23 mouse cellular contexts compared by ENCODE assay signal in genomic region chr12:56958244-56958643, GRCm38 (mm10).
DNase-seq lines count a peak whose midpoint lies in the region; ATAC-seq lines count a peak whose summit lies in the region.
"Had no signal": no experiment of that assay in that cellular context is flagged by ENCODE, and none has a peak within 500 bp of the region (broad histone marks: within the 10 kb centered on the region; RNA-seq: fewer than 3 reads in every experiment).

No protein-coding gene starts in this region.

- H3K4me2 ChIP-seq in embryonic facial prominence, embryonic 11.5 days (ENCODE audit: low read depth, low read length): no peak overlapping the region
- peak overlapping the region; percentile 15; the same call in 1 of the 2 replicates for H3K4me2 ChIP-seq in hindbrain, embryonic 15.5 days
- no peak overlapping the region for H3K4me2 ChIP-seq in hindbrain, embryonic 13.5 days
- peak overlapping the region; percentile 2; the same call in 1 of the 2 replicates for H3K4me2 ChIP-seq in intestine, embryonic 16.5 days (ENCODE audit: low read depth, low read length)
- H3K4me2 ChIP-seq: midbrain, embryonic 11.5 days had no signal

- no peak overlapping the region for H3K27ac ChIP-seq in embryonic facial prominence, embryonic 11.5 days (replicated peaks; ENCODE audit: low read depth, low read length)
- H3K27ac ChIP-seq in embryonic facial prominence, embryonic 10.5 days (replicated peaks): no peak overlapping the region
- H3K27ac ChIP-seq in hindbrain, embryonic 15.5 days (replicated peaks): no peak overlapping the region
- no peak overlapping the region for H3K27ac ChIP-seq in hindbrain, embryonic 13.5 days
- no peak overlapping the region for H3K27ac ChIP-seq in intestine, embryonic 16.5 days (ENCODE audit: low read length)
- H3K27ac ChIP-seq: left cerebral cortex, adult 2 months; macrophage; neural tube, embryonic 12.5 days had no signal

- H3K36me3 ChIP-seq in embryonic facial prominence, embryonic 11.5 days (replicated peaks; ENCODE audit: control insufficient read depth, insufficient read depth, low read depth, low read length): no peaks in the 10 kb centered on the region
- H3K36me3 ChIP-seq in embryonic facial prominence, embryonic 10.5 days (replicated peaks): no peaks in the 10 kb centered on the region
- H3K36me3 ChIP-seq in hindbrain, embryonic 15.5 days: no peaks in the 10 kb centered on the region
- H3K36me3 ChIP-seq in hindbrain, embryonic 13.5 days: no peaks in the 10 kb centered on the region
- no peaks in the 10 kb centered on the region for H3K36me3 ChIP-seq in intestine, embryonic 16.5 days (ENCODE audit: control insufficient read depth, insufficient read depth, low read length)
- H3K36me3 ChIP-seq: heart, embryonic 12.5 days; neural tube, embryonic 12.5 days had no signal

- 38% methylated on average over 11 of the region's 11 CpGs for WGBS in embryonic facial prominence, embryonic 11.5 days
- 54% methylated on average over 11 of the region's 11 CpGs for WGBS in embryonic facial prominence, embryonic 10.5 days
- 37% methylated on average over 11 of the region's 11 CpGs for WGBS in hindbrain, embryonic 15.5 days
- WGBS in hindbrain, embryonic 13.5 days: 45% methylated on average over 11 of the region's 11 CpGs
- 41% methylated on average over 11 of the region's 11 CpGs for WGBS in intestine, embryonic 16.5 days

- peaks cover 4% of the 10 kb centered on the region; the same call in 1 of the 2 replicates for H3K4me1 ChIP-seq in embryonic facial prominence, embryonic 11.5 days (ENCODE audit: control insufficient read depth, insufficient read depth, low read length)
- peaks cover 31% of the 10 kb centered on the region for H3K4me1 ChIP-seq in embryonic facial prominence, embryonic 10.5 days
- H3K4me1 ChIP-seq in hindbrain, embryonic 15.5 days (replicated peaks): peaks cover 3% of the 10 kb centered on the region
- peaks cover 4% of the 10 kb centered on the region; the same call in 1 of the 2 replicates for H3K4me1 ChIP-seq in hindbrain, embryonic 13.5 days (replicated peaks)
- no peaks in the 10 kb centered on the region for H3K4me1 ChIP-seq in intestine, embryonic 16.5 days (ENCODE audit: control insufficient read depth, insufficient read depth, low read length)

- no peaks in the 10 kb centered on the region for H3K9me3 ChIP-seq in embryonic facial prominence, embryonic 11.5 days (replicated peaks; ENCODE audit: control insufficient read depth, low read length)
- H3K9me3 ChIP-seq in embryonic facial prominence, embryonic 10.5 days: no peaks in the 10 kb centered on the region
- H3K9me3 ChIP-seq in hindbrain, embryonic 15.5 days: no peaks in the 10 kb centered on the region
- no peaks in the 10 kb centered on the region for H3K9me3 ChIP-seq in hindbrain, embryonic 13.5 days
- H3K9me3 ChIP-seq in intestine, embryonic 16.5 days (ENCODE audit: control insufficient read depth, low read length): no peaks in the 10 kb centered on the region
- H3K9me3 ChIP-seq: G1E; heart, embryonic 12.5 days; neural tube, embryonic 12.5 days had no signal

- DNase-seq in embryonic facial prominence, embryonic 11.5 days (ENCODE audit: low spot score): peak; percentile 12
- DNase-seq in embryonic facial prominence, embryonic 10.5 days (ENCODE audit: low spot score): no peak
- peak; percentile 17 for DNase-seq in NIH3T3 (ENCODE audit: low read depth)
- no peak for DNase-seq in adrenal gland, adult 18-20 months (ENCODE audit: low spot score in 2 of 2)
- DNase-seq in right cerebral cortex, postnatal 25 days: no peak
- DNase-seq: adrenal gland, postnatal 25 days; cerebellum, adult 18-20 months; kidney, adult 8-10 months; kidney, postnatal 25 days; left cerebral cortex, postnatal 4 days; liver; right cerebral cortex, adult 18-20 months had no signal

- no peaks in the 10 kb centered on the region for H3K27me3 ChIP-seq in embryonic facial prominence, embryonic 11.5 days (ENCODE audit: control insufficient read depth, insufficient read depth, low read length)
- peaks cover 12% of the 10 kb centered on the region for H3K27me3 ChIP-seq in embryonic facial prominence, embryonic 10.5 days (replicated peaks; ENCODE audit: low read depth, poor library complexity, severe bottlenecking)
- peaks cover 7% of the 10 kb centered on the region for H3K27me3 ChIP-seq in hindbrain, embryonic 15.5 days
- peaks cover 14% of the 10 kb centered on the region for H3K27me3 ChIP-seq in hindbrain, embryonic 13.5 days
- no peaks in the 10 kb centered on the region for H3K27me3 ChIP-seq in intestine, embryonic 16.5 days (replicated peaks; ENCODE audit: control insufficient read depth, insufficient read depth, low read length)
- H3K27me3 ChIP-seq: neural tube, embryonic 12.5 days had no signal

- ATAC-seq in embryonic facial prominence, embryonic 11.5 days (replicated peaks; ENCODE audit: insufficient number of reproducible peaks, low FRiP score, low TSS enrichment, low read depth): no peak
- no peak for ATAC-seq in hindbrain, embryonic 15.5 days (ENCODE audit: low FRiP score, low read depth)
- no peak for ATAC-seq in hindbrain, embryonic 13.5 days (ENCODE audit: low FRiP score)
- no peak for ATAC-seq in intestine, embryonic 16.5 days
- ATAC-seq: CD4-positive, CD25-positive, alpha-beta regulatory T cell, adult 4 months; hindbrain, embryonic 16.5 days had no signal

- H3K4me3 ChIP-seq in embryonic facial prominence, embryonic 11.5 days (ENCODE audit: low read depth, low read length): no peak overlapping the region
- no peak overlapping the region for H3K4me3 ChIP-seq in embryonic facial prominence, embryonic 10.5 days
- H3K4me3 ChIP-seq in hindbrain, embryonic 15.5 days: no peak overlapping the region
- no peak overlapping the region for H3K4me3 ChIP-seq in hindbrain, embryonic 13.5 days
- H3K4me3 ChIP-seq in intestine, embryonic 16.5 days (ENCODE audit: low read length): no peak overlapping the region
- H3K4me3 ChIP-seq: left cerebral cortex, adult 2 months; neural tube, embryonic 12.5 days had no signal

- no peak overlapping the region for H3K9ac ChIP-seq in embryonic facial prominence, embryonic 11.5 days (replicated peaks; ENCODE audit: low read length)
- no peak overlapping the region for H3K9ac ChIP-seq in hindbrain, embryonic 15.5 days
- H3K9ac ChIP-seq in hindbrain, embryonic 13.5 days: no peak overlapping the region
- H3K9ac ChIP-seq in intestine, embryonic 16.5 days (ENCODE audit: low read depth, low read length): no peak overlapping the region
- H3K9ac ChIP-seq: heart, embryonic 12.5 days; neural tube, embryonic 12.5 days had no signal

Comparison
In these comparisons a context has a peak if more than half of its experiments do, and no peak if none do; other contexts are left out.
1. DNase-seq: peak in embryonic facial prominence, embryonic 11.5 days (single experiment) and NIH3T3 (single experiment); none in embryonic facial prominence, embryonic 10.5 days (single experiment), adrenal gland, adult 18-20 months (0 of 2) and right cerebral cortex, postnatal 25 days (single experiment).
2. H3K4me2 ChIP-seq: peak in hindbrain, embryonic 15.5 days (single experiment) and intestine, embryonic 16.5 days (single experiment); none in embryonic facial prominence, embryonic 11.5 days (single experiment) and hindbrain, embryonic 13.5 days (single experiment).